Mouse (Mus musculus) CH12.LX (cell line): ENCODE measurements around the gene B230104I21Rik. TPM values are rescaled to one million over a fixed set of nuclear protein-coding genes. Genes with fewer than 3 reads are reported as not detected.

ENCODE experiments used
- DNase-seq: peaks from one replicate; pipeline ENCODE4 v3.0.0-alpha.2; 2013; ENCODE audit errors: extremely low read depth
- H3K27ac ChIP-seq: 2 replicates; pipeline ENCODE4 v1.5.1; 2012; ENCODE audit warnings: low read depth, mild to moderate bottlenecking, control low read depth, moderate library complexity; ENCODE audit not compliant: insufficient read depth
- H3K27me3 ChIP-seq: replicated peaks from 2 replicates; pipeline ENCODE3; 2012; ENCODE audit warnings: inconsistent platforms
- H3K36me3 ChIP-seq, 2 experiments: replicated peaks in 1 of 2; 2 replicates each; pipeline versions ENCODE3 to v1.6.1; 2012; ENCODE audit warnings: inconsistent platforms in 1 of 2, low read length in 1 of 2, mild to moderate bottlenecking in 1 of 2, mixed read lengths in 1 of 2, moderate library complexity in 1 of 2; ENCODE audit not compliant: control insufficient read depth in 1 of 2, insufficient read depth in 1 of 2
- H3K4me1 ChIP-seq, 2 experiments: 2 replicates each; pipeline ENCODE4 v1.6.1; 2012; ENCODE audit warnings: inconsistent platforms in 1 of 2, moderate library complexity in 1 of 2; ENCODE audit not compliant: insufficient read depth in 2 of 2, control insufficient read depth in 1 of 2
- H3K4me2 ChIP-seq: 2 replicates; pipeline ENCODE4 v1.6.1; 2012; ENCODE audit warnings: low read depth, mild to moderate bottlenecking, control low read depth; ENCODE audit not compliant: poor library complexity, insufficient read depth, severe bottlenecking
- H3K4me3 ChIP-seq, 3 experiments: fragments of 150-350 bp in 1 of 3; sonication (generic) in 1 of 3; replicated peaks in 1 of 3; 2 replicates each; pipeline versions ENCODE3 to v1.5.1; 2011 to 2012; ENCODE audit warnings: low read depth in 2 of 3, low read length in 2 of 3, mild to moderate bottlenecking in 2 of 3, moderate library complexity in 2 of 3, control low read depth in 1 of 3, improper control_type of control experiment in 1 of 3, inconsistent platforms in 1 of 3, mixed read lengths in 1 of 3; ENCODE audit not compliant: poor library complexity in 1 of 3
- H3K79me2 ChIP-seq: replicated peaks from 2 replicates; pipeline ENCODE4 v1.6.1; 2012; ENCODE audit warnings: mild to moderate bottlenecking, moderate library complexity; ENCODE audit not compliant: control insufficient read depth, poor library complexity, insufficient read depth, severe bottlenecking; ENCODE audit errors: extremely low read depth
- H3K9ac ChIP-seq: 2 replicates; pipeline ENCODE4 v1.6.1; 2012; ENCODE audit warnings: low read depth, mild to moderate bottlenecking, control low read depth, moderate library complexity; ENCODE audit not compliant: insufficient read depth
- H3K9me3 ChIP-seq: replicated peaks from 2 replicates; pipeline ENCODE3; 2012; ENCODE audit warnings: low read length, inconsistent platforms, mixed read lengths
- E2F4 ChIP-seq: IDR thresholded peaks from 2 replicates; pipeline ENCODE4 v1.6.1; 2011; ENCODE audit warnings: low read depth, low read length, improper control_type of control experiment; ENCODE audit not compliant: insufficient replicate concordance
- ELF1 ChIP-seq: IDR thresholded peaks from 2 replicates; pipeline ENCODE4 v1.6.1; 2014; ENCODE audit warnings: low read depth, mild to moderate bottlenecking, inconsistent platforms, low read length, improper control_type of control experiment
- EP300 ChIP-seq: IDR thresholded peaks from 2 replicates; pipeline ENCODE4 v1.6.1; 2011; ENCODE audit warnings: low read length, improper control_type of control experiment
- ETS1 ChIP-seq: conservative IDR thresholded peaks from 2 replicates; pipeline ENCODE4 v1.6.1; 2012; ENCODE audit warnings: low read depth, mild to moderate bottlenecking, inconsistent platforms, low read length, improper control_type of control experiment, moderate library complexity
- HCFC1 ChIP-seq: IDR thresholded peaks from 2 replicates; pipeline ENCODE4 v1.6.1; 2012; ENCODE audit warnings: low read depth, mild to moderate bottlenecking, inconsistent platforms, low read length, improper control_type of control experiment
- JUN ChIP-seq: IDR thresholded peaks from 2 replicates; pipeline ENCODE4 v1.6.1; 2011; ENCODE audit warnings: low read depth, mild to moderate bottlenecking, low read length, improper control_type of control experiment, moderate library complexity; ENCODE audit not compliant: insufficient read depth
- MAFK ChIP-seq: IDR thresholded peaks from 2 replicates; pipeline ENCODE4 v1.6.1; 2011; ENCODE audit warnings: low read length, improper control_type of control experiment; ENCODE audit not compliant: insufficient replicate concordance
- MAX ChIP-seq: IDR thresholded peaks from 2 replicates; pipeline ENCODE4 v1.6.1; 2011; ENCODE audit warnings: low read length, improper control_type of control experiment
- MAZ ChIP-seq: IDR thresholded peaks from 2 replicates; pipeline ENCODE4 v1.6.1; 2012; ENCODE audit warnings: low read depth, mild to moderate bottlenecking, inconsistent platforms, low read length, improper control_type of control experiment, moderate library complexity
- NELFE ChIP-seq: IDR thresholded peaks from 2 replicates; pipeline ENCODE4 v1.6.1; 2011; ENCODE audit warnings: low read depth, low read length, improper control_type of control experiment
- NRF1 ChIP-seq: IDR thresholded peaks from 2 replicates; pipeline ENCODE4 v1.6.1; 2014; ENCODE audit warnings: low read depth, mild to moderate bottlenecking, inconsistent platforms, low read length, improper control_type of control experiment, moderate library complexity
- POLR2AphosphoS2 ChIP-seq: IDR thresholded peaks from 2 replicates; pipeline ENCODE4 v1.6.1; 2011; ENCODE audit warnings: low read depth, low read length, improper control_type of control experiment
- UBTF ChIP-seq: IDR thresholded peaks from 2 replicates; pipeline ENCODE4 v1.6.1; 2012; ENCODE audit warnings: low read depth, mild to moderate bottlenecking, inconsistent platforms, low read length, improper control_type of control experiment, moderate library complexity
- ZMIZ1 ChIP-seq: IDR thresholded peaks from 2 replicates; pipeline ENCODE4 v1.6.1; 2012; ENCODE audit warnings: low read depth, mild to moderate bottlenecking, inconsistent platforms, low read length, improper control_type of control experiment
- ZNF384 ChIP-seq: IDR thresholded peaks from 2 replicates; pipeline ENCODE4 v1.6.1; 2012; ENCODE audit warnings: low read depth, low read length, improper control_type of control experiment, inconsistent platforms
- dilution Hi-C: fragments of 300-500 bp; cut with MboI; formaldehyde crosslinking; loops from 2 replicates; pipeline ENCODE4 v1.14.3; 2020; ENCODE audit warnings: low sequenced_read_pairs; ENCODE audit not compliant: extremely low pct_unique_long_range_greater_than_20kb, extremely low pct_ligation_motif_present
- in situ Hi-C: fragments of 300-500 bp; cut with MboI; formaldehyde crosslinking; loops from 3 replicates; pipeline ENCODE4 v1.14.3; 2019; ENCODE audit warnings: low sequenced_read_pairs, low pct_ligation_motif_present, low pct_unique_long_range_greater_than_20kb, mixed read lengths
- polyA plus RNA-seq: library from polyadenylated mRNA; unstranded; fragments of >175 nt; gene quantifications from 2 replicates; pipeline ENCODE4 v1.2.1, GENCODE M21; 2012; ENCODE audit warnings: low read depth; ENCODE audit not compliant: insufficient read length
- total RNA-seq, 2 experiments: library from RNA; depleted of rRNA; stranded (reverse); fragments of 300-350 nt in 1 of 2; fragments of >200 nt in 1 of 2; gene quantifications; 2 replicates each; pipeline ENCODE4 v1.2.3; 2012 to 2014

B230104I21Rik gene
- total and polyA plus RNA-seq, 3 experiments: not detected

GRCm38 (mm10) chr4:154394123-154394722, 58.3 kb downstream of the B230104I21Rik start:
- H3K27me3 ChIP-seq: no peaks in the 10 kb centered on the region
- H3K36me3 ChIP-seq: no peaks in the 10 kb centered on the region
- DNase-seq: no peak
- H3K27ac ChIP-seq: no peak overlapping the region
- H3K4me2 ChIP-seq: no peak overlapping the region
- peaks cover 90% of the 10 kb centered on the region for H3K9me3 ChIP-seq
- no peaks in the 10 kb centered on the region for H3K4me1 ChIP-seq
- in situ Hi-C loops: no loop called here
- no peak overlapping the region for H3K9ac ChIP-seq
- H3K79me2 ChIP-seq: no peaks in the 10 kb centered on the region
- dilution Hi-C loops: no loop called here
- TF ChIP-seq POLR2AphosphoS2 (no peak), NELFE (no peak), ZMIZ1 (no peak), ELF1 (no peak), ETS1 (no peak), JUN (no peak), NRF1 (no peak), MAFK (no peak), EP300 (no peak), ZNF384 (no peak), MAX (no peak), E2F4 (no peak)
- H3K4me3 ChIP-seq: no peak overlapping the region

- TF ChIP-seq POLR2AphosphoS2: no peak
- TF ChIP-seq HCFC1: no peak
- TF ChIP-seq MAFK: no peak
- no peak for TF ChIP-seq UBTF
- no peak for TF ChIP-seq MAZ
- no peak for DNase-seq
- Histone ChIP-seq H3K4me1 (no peaks in the 10 kb centered on the region), H3K27me3 (no peaks in the 10 kb centered on the region), H3K9me3 (peaks cover 91% of the 10 kb centered on the region), H3K4me3 (no peak overlapping the region), H3K4me2 (no peak overlapping the region), H3K79me2 (no peaks in the 10 kb centered on the region), H3K9ac (no peak overlapping the region), H3K36me3 (no peaks in the 10 kb centered on the region), H3K27ac (no peak overlapping the region)
- in situ Hi-C loops: no loop called here
- dilution Hi-C loops: no loop called here
Measured at GRCm38 (mm10) chr4:154396652-154397301, 60.9 kb downstream of the B230104I21Rik start.

Other genes with a start within 250 kb of the B230104I21Rik start
- 27.7 and 34.3 TPM in 2 replicates for gene Trp73, start 195.9 kb upstream of the B230104I21Rik start, total RNA-seq (2012; rRNA removed)
- 12.5 and 14.0 TPM in 2 replicates for gene Trp73, start 195.9 kb upstream of the B230104I21Rik start, total RNA-seq (2014; rRNA removed)
- gene Trp73, start 195.9 kb upstream of the B230104I21Rik start, polyA plus RNA-seq: 19.0 and 30.0 TPM in 2 replicates
- gene Wrap73, start 193.8 kb upstream of the B230104I21Rik start, total RNA-seq (2012; rRNA removed): 70.1 and 77.6 TPM in 2 replicates
- 42.4 and 49.3 TPM in 2 replicates for gene Wrap73, start 193.8 kb upstream of the B230104I21Rik start, total RNA-seq (2014; rRNA removed)
- gene Wrap73, start 193.8 kb upstream of the B230104I21Rik start, polyA plus RNA-seq: 31.5 and 32.1 TPM in 2 replicates
- 47.5 and 48.6 TPM in 2 replicates for gene Tprgl, start 175.5 kb upstream of the B230104I21Rik start, total RNA-seq (2012; rRNA removed)
- gene Tprgl, start 175.5 kb upstream of the B230104I21Rik start, total RNA-seq (2014; rRNA removed): 64.1 and 64.5 TPM in 2 replicates
- gene Tprgl, start 175.5 kb upstream of the B230104I21Rik start, polyA plus RNA-seq: 62.5 and 67.8 TPM in 2 replicates
- gene Megf6, start 165.4 kb upstream of the B230104I21Rik start, total RNA-seq (2012; rRNA removed): not detected in 2 replicates
- gene Megf6, start 165.4 kb upstream of the B230104I21Rik start, total RNA-seq (2014; rRNA removed): not detected in 2 replicates
- gene Megf6, start 165.4 kb upstream of the B230104I21Rik start, polyA plus RNA-seq: not detected in 2 replicates
- not detected in 2 replicates for gene Arhgef16, start 34.5 kb upstream of the B230104I21Rik start, total RNA-seq (2012; rRNA removed)
- gene Arhgef16, start 34.5 kb upstream of the B230104I21Rik start, total RNA-seq (2014; rRNA removed): not detected in 2 replicates
- not detected in 2 replicates for gene Arhgef16, start 34.5 kb upstream of the B230104I21Rik start, polyA plus RNA-seq